Mouse (Mus musculus) mouse embryonic stem cell (cell line): Measurements from ENCODE around the gene Evi2a.

Source experiments
- in situ Hi-C, 2 experiments: fragments of 300-500 bp; cut with MboI; formaldehyde crosslinking; loops; 1 replicate in 1 of 2; 3 replicates in 1 of 2; pipeline ENCODE4 v1.14.3; 2019 to 2020; ENCODE audit warnings: low sequenced_read_pairs in 2 of 2, low pct_unique_long_range_greater_than_20kb in 1 of 2, mixed read lengths in 1 of 2; ENCODE audit not compliant: unreplicated experiment in 1 of 2

The Evi2a gene

GRCm38 (mm10) chr11:79527739-79528384 is 2.5 kb downstream of the Evi2a start:
- in situ Hi-C loops = no loop called here

- in situ Hi-C loops = no loop called here
Measured at GRCm38 (mm10) chr11:79527015-79527738, 3.2 kb downstream of the Evi2a start.

GRCm38 (mm10) chr11:79526549-79526948 is 3.9 kb downstream of the Evi2a start:
- in situ Hi-C loops = no loop called here

GRCm38 (mm10) chr11:79524310-79524575 is 6.2 kb downstream of the Evi2a start:
- in situ Hi-C loops = no loop called here

GRCm38 (mm10) chr11:79523560-79524309 is 6.7 kb downstream of the Evi2a start, which contains the start of gene Evi2b:
Gene Evi2b (minus strand): TSS chr11:79523762.
- in situ Hi-C loops = no loop called here

- in situ Hi-C loops = no loop called here
Measured at GRCm38 (mm10) chr11:79522944-79523343, 7.5 kb downstream of the Evi2a start.

- in situ Hi-C loops = no loop called here
Measured at GRCm38 (mm10) chr11:79521930-79522329, 8.5 kb downstream of the Evi2a start.

GRCm38 (mm10) chr11:79520772-79521171 is 9.6 kb downstream of the Evi2a start:
- in situ Hi-C loops = no loop called here

- in situ Hi-C loops = no loop called here
Measured at GRCm38 (mm10) chr11:79519878-79520291, 10.5 kb downstream of the Evi2a start.

GRCm38 (mm10) chr11:79519299-79519698 is 11.1 kb downstream of the Evi2a start:
- in situ Hi-C loops = no loop called here

GRCm38 (mm10) chr11:79515798-79516197 is 14.6 kb downstream of the Evi2a start:
- in situ Hi-C loops = no loop called here

- in situ Hi-C loops = no loop called here
Measured at GRCm38 (mm10) chr11:79515331-79515730, 15.1 kb downstream of the Evi2a start.

- in situ Hi-C loops = no loop called here
Measured at GRCm38 (mm10) chr11:79511970-79512369, 18.4 kb downstream of the Evi2a start.

GRCm38 (mm10) chr11:79504506-79504905 is 25.9 kb downstream of the Evi2a start:
- in situ Hi-C loops = no loop called here

GRCm38 (mm10) chr11:79503845-79504244 is 26.6 kb downstream of the Evi2a start, which contains the start of gene Omg:
Gene Omg (minus strand): TSS chr11:79504084.
- in situ Hi-C loops = no loop called here

GRCm38 (mm10) chr11:79502917-79503316 is 27.5 kb downstream of the Evi2a start:
- in situ Hi-C loops = no loop called here

GRCm38 (mm10) chr11:79494976-79495800 is 35.2 kb downstream of the Evi2a start:
- in situ Hi-C loops = no loop called here

GRCm38 (mm10) chr11:79484721-79485120 is 45.7 kb downstream of the Evi2a start:
- in situ Hi-C loops = no loop called here
